Mouse (Mus musculus) gastrocnemius, postnatal 25 days (tissue): ENCODE data around the gene Pdxdc1. TPM values are rescaled to one million over a fixed set of nuclear protein-coding genes. Genes with fewer than 3 reads are reported as not detected.
"Not testable (repeated sequence)": the region's sequence is repeated elsewhere in the genome, so short reads cannot be mapped to it uniquely, and the experiment has no call there.

ENCODE experiments used
- DNase-seq: peaks from one replicate; pipeline ENCODE4 v3.0.0; 2022
- microRNA-seq, 2 experiments: library from miRNA; unstranded; fragments of <30 nt; microRNA quantifications; one replicate each; pipeline ENCODE4 v1.2.0; 2021; ENCODE audit warnings: borderline replicate concordance in 2 of 2
- total RNA-seq, 2 experiments: library from RNA; stranded (reverse); gene quantifications; 1 replicate in 1 of 2; 2 replicates in 1 of 2; pipeline ENCODE4 v1.2.3; 2021

Pdxdc1 gene
- total RNA-seq, 2 experiments from 2014 or later: 41.8 to 47.7 TPM

- no peak for DNase-seq
Measured at GRCm38 (mm10) chr16:13813200-13813599, 89.7 kb downstream of the Pdxdc1 start.

GRCm38 (mm10) chr16:13812152-13812551, 90.8 kb downstream of the Pdxdc1 start:
- DNase-seq: no peak

GRCm38 (mm10) chr16:13808410-13808809, 94.5 kb downstream of the Pdxdc1 start:
- no peak for DNase-seq

- no peak for DNase-seq
Measured at GRCm38 (mm10) chr16:13807616-13808015, 95.3 kb downstream of the Pdxdc1 start.

GRCm38 (mm10) chr16:13804666-13805065, 98.3 kb downstream of the Pdxdc1 start:
- DNase-seq: no peak

- no peak for DNase-seq
Measured at GRCm38 (mm10) chr16:13801231-13801630, 101.7 kb downstream of the Pdxdc1 start.

GRCm38 (mm10) chr16:13796746-13797175, 106.2 kb downstream of the Pdxdc1 start:
- DNase-seq: no peak

GRCm38 (mm10) chr16:13793441-13793840, 109.5 kb downstream of the Pdxdc1 start:
- DNase-seq: not testable (repeated sequence)

- no peak for DNase-seq
Measured at GRCm38 (mm10) chr16:13785932-13786331, 117.0 kb downstream of the Pdxdc1 start.

Small RNA genes within 50 kb of the gene (microRNA-seq; reads per million reads assigned to microRNA genes)
- gene Gm27734: 0 reads per million in 2 experiments

Other genes starting within 250 kb of the Pdxdc1 start
- gene Parn, start 235.0 kb downstream of the Pdxdc1 start, total RNA-seq: 1 to 10 TPM; 5.9 to 6.1 TPM
- gene Bfar, start 231.3 kb downstream of the Pdxdc1 start, total RNA-seq: 10 to 100 TPM; 29.1 to 37.1 TPM
- gene 3110001I22Rik, start 231.2 kb downstream of the Pdxdc1 start, total RNA-seq: 1 to 10 TPM; 1.7 to 2.0 TPM
- gene Pla2g10, start 172.1 kb downstream of the Pdxdc1 start, total RNA-seq: not detected
- 10 to 100 TPM; 29.9 to 30.2 TPM for gene Rrn3, start 122.4 kb downstream of the Pdxdc1 start, total RNA-seq
- 10 to 100 TPM; 34.1 to 37.5 TPM for gene Ntan1, start 84.3 kb downstream of the Pdxdc1 start, total RNA-seq
- 1 to 10 TPM in 1 of 2 experiments, under 1 TPM in 1; 0.69 to 1.0 TPM for gene Mpv17l, start within 50 bp of the Pdxdc1 start, total RNA-seq
- not detected for gene 2900011O08Rik, start 83.5 kb upstream of the Pdxdc1 start, total RNA-seq
- gene Ifitm7, start 83.8 kb upstream of the Pdxdc1 start, total RNA-seq: not detected